Mouse (Mus musculus): Measurements from ENCODE around the gene Olfr66.

Olfr66 gene

GRCm38 (mm10) chr7:103886152-103886551, at the start of gene Olfr66:
TSS of gene Olfr66 (minus strand) at chr7:103886252.
- DNase-seq (ENCODE audit: extremely low read depth, low read depth) = no peak

GRCm38 (mm10) chr7:103934264-103934663, 48.2 kb upstream of the Olfr66 start, which contains the start of gene Olfr632:
TSS of gene Olfr632 (plus strand) at chr7:103934347.
- DNase-seq (ENCODE audit: extremely low read depth, low read depth) = no peak

GRCm38 (mm10) chr7:103928525-103928924, 42.5 kb upstream of the Olfr66 start, which contains the start of gene Olfr631:
TSS of gene Olfr631 (plus strand) at chr7:103928825.
- DNase-seq (ENCODE audit: extremely low read depth, low read depth) = no peak

- DNase-seq (ENCODE audit: extremely low read depth, low read depth) = no peak
Observed at GRCm38 (mm10) chr7:103915338-103915737, 29.3 kb upstream of the Olfr66 start.

GRCm38 (mm10) chr7:103912969-103913511, 27.0 kb upstream of the Olfr66 start:
- peak; percentile 46 for DNase-seq (ENCODE audit: extremely low read depth, low read depth)

GRCm38 (mm10) chr7:103910047-103910446, 24.0 kb upstream of the Olfr66 start:
- DNase-seq (ENCODE audit: extremely low read depth, low read depth) = peak; percentile 80

GRCm38 (mm10) chr7:103903187-103903586, 17.1 kb upstream of the Olfr66 start, which contains the start of gene Olfr65:
TSS of gene Olfr65 (plus strand) at chr7:103903487.
- no peak for DNase-seq (ENCODE audit: extremely low read depth, low read depth)

- DNase-seq (ENCODE audit: extremely low read depth, low read depth) = no peak
Observed at GRCm38 (mm10) chr7:103894385-103894784, 8.3 kb upstream of the Olfr66 start, which contains the start of gene Olfr64. TSS of gene Olfr64 (minus strand) at chr7:103894485.

GRCm38 (mm10) chr7:103877093-103877492, 9.0 kb downstream of the Olfr66 start:
- DNase-seq (ENCODE audit: extremely low read depth, low read depth) = peak; percentile 44

GRCm38 (mm10) chr7:103874451-103874850, 11.6 kb downstream of the Olfr66 start:
- DNase-seq (ENCODE audit: extremely low read depth, low read depth) = no peak

GRCm38 (mm10) chr7:103873064-103873463, 13.0 kb downstream of the Olfr66 start:
- DNase-seq (ENCODE audit: extremely low read depth, low read depth) = peak; percentile 55

- peak; percentile 97 for DNase-seq (ENCODE audit: extremely low read depth, low read depth)
Observed at GRCm38 (mm10) chr7:103870667-103871066, 15.4 kb downstream of the Olfr66 start.

- peak; percentile 74 for DNase-seq (ENCODE audit: extremely low read depth, low read depth)
Observed at GRCm38 (mm10) chr7:103865716-103866115, 20.3 kb downstream of the Olfr66 start.

- DNase-seq (ENCODE audit: extremely low read depth, low read depth) = peak; percentile 89
Observed at GRCm38 (mm10) chr7:103861531-103861930, 24.5 kb downstream of the Olfr66 start.

GRCm38 (mm10) chr7:103860855-103861254, 25.2 kb downstream of the Olfr66 start:
- peak; percentile 99 for DNase-seq (ENCODE audit: extremely low read depth, low read depth)

GRCm38 (mm10) chr7:103859076-103859475, 27.0 kb downstream of the Olfr66 start:
- DNase-seq (ENCODE audit: extremely low read depth, low read depth) = peak; percentile 89

GRCm38 (mm10) chr7:103854669-103855068, 31.4 kb downstream of the Olfr66 start:
- DNase-seq (ENCODE audit: extremely low read depth, low read depth) = no peak

- no peak for DNase-seq (ENCODE audit: extremely low read depth, low read depth)
Observed at GRCm38 (mm10) chr7:103853090-103853489, 33.0 kb downstream of the Olfr66 start, which contains the start of gene Hbb-y. TSS of gene Hbb-y (minus strand) at chr7:103853216.

GRCm38 (mm10) chr7:103844525-103845325, 41.3 kb downstream of the Olfr66 start:
- DNase-seq (ENCODE audit: extremely low read depth, low read depth) = no peak

- DNase-seq (ENCODE audit: extremely low read depth, low read depth) = no peak
Observed at GRCm38 (mm10) chr7:103843034-103843433, 43.0 kb downstream of the Olfr66 start, which contains the start of gene Hbb-bh1. TSS of gene Hbb-bh1 (minus strand) at chr7:103843164.

GRCm38 (mm10) chr7:103840268-103840667, 45.8 kb downstream of the Olfr66 start, which contains the start of gene Hbb-bh2:
TSS of gene Hbb-bh2 (minus strand) at chr7:103840520.
- no peak for DNase-seq (ENCODE audit: extremely low read depth, low read depth)
